Mouse (Mus musculus) left cerebral cortex, postnatal 4 days (tissue): ENCODE data around the gene Ctsa. TPM values are rescaled to one million over a fixed set of nuclear protein-coding genes. Genes with fewer than 3 reads are reported as not detected.

ENCODE experiments used
- DNase-seq: peaks from one replicate; pipeline ENCODE4 v3.0.0-alpha.2; 2022
- intact Hi-C: fragments of 180-260 bp; cut with DNase I; formaldehyde crosslinking; loops from one replicate; pipeline ENCODE4 v1.15.1; 2025
- total RNA-seq, 2 experiments: library from RNA; stranded (reverse); gene quantifications; 2 replicates each; pipeline ENCODE4 v1.2.3; 2021

Gene Ctsa
- total RNA-seq, 2 experiments from 2014 or later, result 56.8 to 62.2 TPM

DNA sequence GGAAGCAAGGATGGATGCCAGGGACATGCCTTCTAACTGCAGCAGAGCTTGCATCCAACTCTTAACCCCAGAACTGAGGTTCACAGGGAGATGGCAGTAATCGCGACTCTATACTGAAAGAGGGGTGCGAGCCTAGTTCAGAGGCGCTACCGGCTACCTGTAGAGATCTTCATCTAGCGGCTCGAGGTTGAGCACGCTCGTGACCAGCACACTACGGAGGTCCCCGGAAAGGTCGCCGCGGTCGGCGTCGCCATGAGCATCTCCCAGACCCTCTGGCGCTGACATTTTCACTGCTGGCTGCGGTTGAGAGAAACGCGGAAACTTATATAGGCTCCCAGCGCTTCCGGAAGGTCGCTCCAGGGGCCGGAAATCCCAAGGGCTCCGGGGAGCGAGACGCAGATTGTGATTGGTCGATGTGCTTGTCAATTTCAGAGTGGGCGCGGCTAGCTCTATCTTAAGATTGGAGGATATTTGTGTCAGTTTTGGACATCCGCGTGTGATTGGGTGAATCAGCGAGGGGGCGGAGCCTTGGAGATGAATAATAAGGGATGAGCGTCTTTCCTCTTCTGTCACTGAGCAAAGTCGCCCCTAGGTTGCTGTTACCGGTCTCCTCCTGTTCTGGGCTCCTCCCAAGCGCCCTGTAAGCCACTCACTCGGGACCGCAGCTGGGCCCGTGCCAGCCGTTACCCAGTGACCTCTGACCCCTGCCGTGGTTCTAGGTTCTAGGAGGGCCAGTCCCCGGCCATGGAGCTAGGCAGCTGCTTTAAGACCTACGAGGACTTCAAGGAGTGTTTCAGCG lies 27.9 kb upstream of the Ctsa start, which contains the start of the genes Acot8 and Zswim3:
Gene Acot8, minus strand, starts transcription at position 350 of the 799 bp plus-strand sequence.
Gene Zswim3, plus strand, starts transcription at position 566 of the 799 bp plus-strand sequence.
- intact Hi-C loops, result no loop called here
- DNase-seq, result peak; percentile 95

DNA sequence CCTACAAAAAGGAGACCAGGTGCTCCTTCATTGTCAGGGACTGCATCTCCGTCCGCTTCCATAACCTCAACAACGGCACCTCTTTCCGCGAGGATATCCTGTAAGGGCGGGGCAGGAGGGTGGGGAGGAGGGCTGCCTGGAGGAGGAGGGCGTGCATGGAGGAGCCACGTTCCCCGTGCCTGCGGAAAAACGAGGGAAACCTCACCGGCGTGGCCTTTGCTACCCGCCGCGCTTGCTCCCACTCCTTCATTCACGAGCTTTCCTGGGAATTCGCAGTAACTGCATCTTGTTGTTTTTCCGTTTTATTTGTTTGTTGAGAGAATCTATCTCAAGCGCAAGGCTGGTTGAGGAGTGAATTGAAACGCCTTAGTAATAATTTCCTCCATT lies 27.3 kb upstream of the Ctsa start:
- no peak for DNase-seq
- intact Hi-C loops, result no loop called here

DNA sequence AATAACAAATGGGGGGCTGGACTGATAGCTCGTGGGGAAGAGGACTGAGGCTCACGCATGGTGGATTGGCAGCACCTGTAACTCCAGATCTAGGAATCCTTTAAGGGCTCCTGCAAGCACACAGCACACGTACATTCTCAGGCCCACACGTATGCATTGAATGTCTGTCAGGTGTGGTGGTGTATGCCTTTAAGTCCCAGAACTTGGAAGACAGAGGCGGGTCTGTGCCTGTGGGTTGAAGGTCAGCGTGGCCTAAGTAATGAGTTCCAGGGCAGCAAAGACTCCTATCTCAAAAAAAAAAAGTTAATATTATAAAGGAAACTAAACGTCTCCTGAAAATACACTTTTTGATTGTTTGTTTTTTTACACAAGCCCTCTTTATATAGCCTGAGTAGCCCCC lies 26.1 kb upstream of the Ctsa start:
- no peak for DNase-seq
- intact Hi-C loops, result no loop called here

DNA sequence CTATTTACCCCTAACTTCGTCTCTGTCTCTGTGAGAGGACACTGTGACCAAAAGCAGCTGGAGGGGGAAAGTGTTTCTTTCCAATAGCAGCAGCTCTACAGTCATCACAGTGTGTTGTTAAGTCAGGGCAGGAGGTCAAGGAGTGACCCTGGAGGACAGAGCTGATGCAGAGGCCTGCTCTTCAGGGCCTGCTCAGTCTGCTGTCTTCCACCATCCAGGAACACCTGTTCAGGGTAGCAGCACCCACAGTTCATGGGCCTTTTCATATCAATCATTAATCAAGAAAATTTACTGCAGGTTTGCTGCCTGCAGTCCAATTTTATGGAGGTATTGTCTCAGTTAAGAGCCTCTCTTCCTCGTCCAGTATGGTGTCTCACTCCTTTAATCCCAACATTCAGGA lies 19.1 kb upstream of the Ctsa start:
- intact Hi-C loops, result no loop called here
- DNase-seq, result no peak

DNA sequence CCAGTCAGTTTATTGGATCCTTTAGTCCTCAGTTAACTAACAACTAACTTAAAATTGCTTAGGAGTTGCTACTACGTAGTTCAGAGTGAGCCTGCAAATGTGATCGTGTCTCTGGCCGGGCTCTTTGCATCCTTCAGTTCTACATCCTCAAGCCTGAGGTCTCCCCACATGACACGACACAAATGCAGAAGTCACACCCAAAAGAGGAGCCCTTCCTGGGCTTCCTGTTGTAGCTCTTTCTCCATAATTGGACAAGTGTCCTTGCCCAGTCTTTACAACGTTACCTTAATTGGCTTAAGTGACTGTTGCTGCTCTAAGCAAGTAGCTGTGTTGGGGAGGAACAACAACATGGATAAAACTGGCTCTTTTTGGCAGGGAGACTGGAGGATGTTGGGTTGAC lies 17.3 kb upstream of the Ctsa start:
- intact Hi-C loops, result no loop called here

GRCm38 (mm10) chr2:164815821-164816220 lies 16.9 kb upstream of the Ctsa start:
- intact Hi-C loops, result no loop called here

More for the DNA sequence above, 17.3 kb upstream of the Ctsa start:
- no peak for DNase-seq

DNA sequence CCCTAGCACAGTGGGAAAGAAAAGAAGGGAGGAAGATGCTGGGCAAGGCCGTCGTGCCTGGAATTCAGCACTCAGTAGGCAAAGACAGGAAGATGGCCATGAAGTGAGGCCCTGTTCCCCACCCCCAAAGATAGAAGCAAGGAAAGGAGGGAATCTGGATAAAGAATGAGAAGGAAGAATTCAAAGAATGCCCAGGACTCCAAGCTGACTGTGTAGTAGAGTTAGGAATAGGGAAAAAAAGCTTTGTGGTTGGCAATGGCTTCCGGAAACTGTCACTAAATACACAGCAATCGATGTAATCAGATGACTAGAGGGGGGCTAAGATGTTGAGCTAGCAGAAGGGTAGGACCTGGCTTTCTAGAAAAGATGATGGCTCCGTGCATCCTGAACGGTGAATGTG lies 15.5 kb upstream of the Ctsa start:
- DNase-seq, result no peak

More at GRCm38 (mm10) chr2:164815821-164816220, 16.9 kb upstream of the Ctsa start:
- DNase-seq, result no peak

GRCm38 (mm10) chr2:164817703-164818102 lies 15.0 kb upstream of the Ctsa start:
- intact Hi-C loops, result no loop called here
- DNase-seq, result no peak

More for the DNA sequence above, 15.5 kb upstream of the Ctsa start:
- intact Hi-C loops, result no loop called here

- intact Hi-C loops, result no loop called here
- DNase-seq, result no peak
These were observed 11.6 kb upstream of the Ctsa start for GRCm38 (mm10) chr2:164821060-164821459.

- intact Hi-C loops, result no loop called here
- peak; percentile 99 for DNase-seq
These were observed 10.0 kb upstream of the Ctsa start, which contains the start of gene Zswim1 for GRCm38 (mm10) chr2:164822636-164823165. Gene Zswim1 (plus strand): TSS chr2:164822686.

- intact Hi-C loops, result no loop called here
- no peak for DNase-seq
These were observed 9.5 kb upstream of the Ctsa start for GRCm38 (mm10) chr2:164823181-164823585.

DNA sequence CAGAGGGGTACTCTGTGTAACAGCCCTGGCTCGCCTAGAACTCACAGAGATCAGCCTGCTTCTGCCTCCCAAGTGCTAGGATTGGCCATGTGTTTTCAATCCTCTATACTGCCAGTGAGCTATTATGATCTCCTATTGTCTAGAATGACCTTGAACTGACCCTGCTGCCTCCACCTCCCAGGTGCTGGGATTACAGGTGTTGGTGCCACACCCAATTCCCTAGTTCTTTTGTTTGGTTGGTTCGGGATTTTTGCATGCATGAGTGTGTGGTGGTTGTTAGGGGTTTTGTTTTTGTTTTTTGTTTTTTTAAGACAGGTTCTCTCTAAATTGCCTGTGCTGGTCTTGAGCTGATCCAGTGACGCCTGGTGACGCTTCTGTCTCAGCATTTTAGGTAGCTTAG lies 8.7 kb upstream of the Ctsa start:
- intact Hi-C loops, result no loop called here
- DNase-seq, result no peak

DNA sequence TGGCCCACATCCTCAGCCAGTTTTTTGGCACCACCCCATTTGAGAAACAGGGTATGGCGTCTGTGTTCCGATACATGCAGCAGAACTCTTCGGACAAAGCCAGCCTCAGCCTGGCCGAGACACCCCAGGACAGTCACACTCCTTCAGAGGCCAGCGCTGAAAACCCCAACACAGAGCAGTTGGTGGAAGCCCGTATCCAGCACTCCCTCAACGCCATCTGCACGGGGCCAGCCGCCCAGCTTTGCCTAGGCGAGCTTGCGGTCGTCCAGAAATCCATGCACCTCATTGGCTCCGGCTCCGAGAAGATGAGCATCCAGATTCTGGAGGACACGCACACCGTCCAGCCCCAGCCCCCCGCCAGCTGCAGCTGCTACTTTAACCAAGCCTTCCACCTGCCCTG lies 7.2 kb upstream of the Ctsa start:
- intact Hi-C loops, result no loop called here
- no peak for DNase-seq

DNA sequence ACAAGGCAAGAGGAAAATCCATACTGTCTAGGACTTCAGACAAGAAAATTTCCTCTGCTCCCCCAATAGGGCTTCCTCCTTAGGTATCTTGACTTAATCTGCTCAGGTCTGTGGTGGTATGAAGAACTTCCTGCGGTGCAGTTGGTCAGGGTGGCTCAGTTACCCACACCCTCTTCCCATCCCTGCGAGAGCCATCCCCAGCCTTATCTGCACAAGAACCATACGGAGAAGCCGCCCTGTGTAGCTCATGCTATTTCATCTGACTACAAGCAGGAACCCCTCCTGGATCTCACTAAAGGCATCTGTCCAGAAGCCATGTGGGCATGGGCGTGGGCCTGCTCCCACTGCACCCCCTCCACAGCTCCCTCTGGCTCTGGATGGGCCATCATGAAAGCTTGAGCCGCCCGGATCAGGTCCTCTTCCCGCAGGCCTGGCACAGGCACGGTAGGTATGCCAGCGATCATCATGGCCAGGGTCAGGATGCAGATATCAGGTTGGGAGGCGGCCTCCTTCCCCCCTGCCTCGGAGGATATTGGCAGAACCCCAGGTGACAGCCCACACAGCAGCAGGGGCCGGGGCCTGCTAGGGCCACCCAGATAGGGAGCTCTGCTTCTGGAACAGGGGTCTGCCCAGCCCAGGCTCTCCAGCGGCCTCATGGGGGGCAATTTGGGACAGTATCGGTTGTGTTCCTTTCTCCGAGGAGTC lies 5.4 kb upstream of the Ctsa start:
- intact Hi-C loops, result no loop called here
- DNase-seq, result no peak

DNA sequence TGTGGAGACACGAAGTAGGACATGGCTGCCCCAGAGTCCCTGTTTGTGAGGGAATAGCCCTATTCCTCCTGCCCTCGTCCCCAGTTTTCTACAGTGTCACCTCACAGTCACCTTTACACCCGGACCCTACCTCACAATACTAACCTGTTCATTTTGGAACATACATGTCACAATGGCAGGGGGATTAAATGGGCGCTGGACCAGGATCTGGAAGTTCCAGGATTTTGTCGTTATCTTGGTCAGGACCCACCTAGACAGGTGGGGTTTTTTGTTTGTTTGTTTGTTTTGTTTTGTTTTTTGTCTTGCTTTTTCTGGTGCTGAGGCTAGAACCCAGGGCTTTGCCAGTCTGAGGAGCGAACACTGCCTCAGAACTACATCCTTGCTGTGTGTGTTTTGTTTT lies 4.2 kb upstream of the Ctsa start, which contains the start of gene Spata25:
Gene Spata25, minus strand, starts transcription at position 101 of the 400 bp plus-strand sequence.
- no peak for DNase-seq
- intact Hi-C loops, result no loop called here

- no peak for DNase-seq
- intact Hi-C loops, result no loop called here
These were observed 3.6 kb upstream of the Ctsa start for GRCm38 (mm10) chr2:164829090-164829489.

- intact Hi-C loops, result no loop called here
- DNase-seq, result no peak
These were observed 1.6 kb upstream of the Ctsa start for GRCm38 (mm10) chr2:164831029-164831428.

- intact Hi-C loops, result no loop called here
- peak; percentile 62 for DNase-seq
These were observed 483 bp upstream of the Ctsa start for GRCm38 (mm10) chr2:164832032-164832747.

GRCm38 (mm10) chr2:164833314-164833959 lies 764 bp downstream of the Ctsa start, which contains the start of gene Neurl2:
Gene Neurl2 (minus strand): TSS chr2:164833456.
- peak; percentile 92 for DNase-seq

DNA sequence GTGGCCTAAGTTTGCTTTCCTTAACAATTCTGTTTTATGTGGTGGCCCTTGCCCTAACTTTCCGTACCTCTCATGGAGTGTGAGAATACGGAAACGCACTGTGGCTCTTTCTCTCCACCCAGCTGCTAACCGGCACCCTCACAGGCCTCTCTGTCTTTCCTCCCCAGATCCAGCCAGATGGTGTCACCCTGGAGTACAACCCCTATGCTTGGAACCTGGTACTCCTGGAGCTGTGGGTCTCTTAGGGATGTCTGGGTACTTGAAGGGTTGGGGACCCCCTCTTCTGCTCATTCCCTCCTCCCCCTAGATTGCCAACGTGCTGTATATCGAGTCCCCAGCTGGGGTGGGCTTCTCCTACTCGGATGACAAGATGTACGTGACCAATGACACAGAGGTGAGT lies 1.9 kb downstream of the Ctsa start:
- intact Hi-C loops, result no loop called here

More at GRCm38 (mm10) chr2:164833314-164833959, 764 bp downstream of the Ctsa start, which contains the start of gene Neurl2:
- intact Hi-C loops, result no loop called here

More for the DNA sequence above, 1.9 kb downstream of the Ctsa start:
- no peak for DNase-seq
